Mouse (Mus musculus) midbrain, embryonic 14.5 days (tissue): ENCODE measurements around the gene Pfpl. TPM values are rescaled to one million over a fixed set of nuclear protein-coding genes. Genes with fewer than 3 reads are reported as not detected.

Experiments
- ATAC-seq: fragments of 200-750 bp; cut with Nextera tagmentation; 2 replicates; pipeline ENCODE4 v1.8.0; 2017; ENCODE audit warnings: moderate number of reproducible peaks, moderate library complexity; ENCODE audit not compliant: low FRiP score, low TSS enrichment
- DNase-seq: peaks from one replicate; pipeline ENCODE4 v3.0.0-alpha.2; 2015
- H3K27ac ChIP-seq: fragments of 300-500 bp; sonication (generic); replicated peaks from 2 replicates; pipeline ENCODE4 v1.5.1; 2014; ENCODE audit warnings: mild to moderate bottlenecking, low read depth, low read length, moderate library complexity
- H3K27me3 ChIP-seq: fragments of 300-500 bp; sonication (generic); 2 replicates; pipeline ENCODE4 v1.6.1; 2014; ENCODE audit warnings: low read length, control low read depth, mixed read lengths; ENCODE audit not compliant: control insufficient read depth, insufficient read depth
- H3K36me3 ChIP-seq: fragments of 300-500 bp; sonication (generic); 2 replicates; pipeline ENCODE4 v1.6.1; 2014; ENCODE audit warnings: low read length, control low read depth; ENCODE audit not compliant: control insufficient read depth, insufficient read depth
- H3K4me1 ChIP-seq: fragments of 300-500 bp; sonication (generic); 2 replicates; pipeline ENCODE4 v1.6.1; 2014; ENCODE audit warnings: mild to moderate bottlenecking, antibody characterized with exemption, low read length, control low read depth; ENCODE audit not compliant: control insufficient read depth, insufficient read depth
- H3K4me2 ChIP-seq: fragments of 300-500 bp; sonication (generic); 2 replicates; pipeline ENCODE4 v1.6.1; 2014; ENCODE audit warnings: mild to moderate bottlenecking, low read length, moderate library complexity
- H3K4me3 ChIP-seq: fragments of 300-500 bp; sonication (generic); replicated peaks from 2 replicates; pipeline ENCODE4 v1.5.1; 2014; ENCODE audit warnings: low read depth, low read length
- H3K9ac ChIP-seq: fragments of 300-500 bp; sonication (generic); replicated peaks from 2 replicates; pipeline ENCODE4 v1.6.1; 2014; ENCODE audit warnings: mild to moderate bottlenecking, low read length, moderate library complexity
- H3K9me3 ChIP-seq: fragments of 300-500 bp; sonication (generic); 2 replicates; pipeline ENCODE4 v1.6.1; 2016; ENCODE audit warnings: low read length, control low read depth, mixed read lengths; ENCODE audit not compliant: control insufficient read depth
- WGBS: fragments of 180-500 bp; shearing (Covaris S2); extraction: QIAGEN DNeasy Blood & Tissue Kit; methylation state at CpG from one replicate; pipeline ENCODE4 v1.1.7; 2014; 5-methylcytosine and 5-hydroxymethylcytosine counted together
- polyA plus RNA-seq: library from polyadenylated mRNA; unstranded; fragments of >200 nt; fragmentation: Nextera tagmentation; extraction: Ambion mirVana; gene quantifications from 2 replicates; pipeline ENCODE4 v1.2.1, GENCODE M21; 2014

The Pfpl gene
- polyA plus RNA-seq, 1 experiment from 2014 or later, result not detected

DNA sequence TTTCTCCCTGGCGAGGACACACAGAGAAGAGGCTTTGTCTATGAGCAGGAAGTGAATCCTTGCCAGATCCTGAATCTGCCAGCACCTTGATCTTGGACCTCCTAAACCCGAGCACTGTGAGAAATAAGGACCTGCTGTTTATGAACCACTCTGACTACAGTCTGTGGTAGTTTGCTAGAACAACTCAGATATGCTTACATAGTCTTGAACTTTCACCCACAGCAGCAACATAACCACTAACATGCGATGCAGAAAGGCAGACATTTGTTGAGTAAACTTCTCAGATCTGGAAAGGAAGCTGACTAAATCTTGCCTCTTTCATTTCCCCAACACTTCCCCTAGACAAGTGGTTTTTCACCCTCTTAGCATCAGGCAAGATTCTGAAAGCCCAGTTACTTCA is 44.2 kb downstream of the Pfpl start:
- no peak for ATAC-seq
- Histone ChIP-seq H3K27me3 (no peaks in the 10 kb centered on the region), H3K4me1 (0 out of 2 replicates have a peak, but pooled peaks cover 4% of the 10 kb centered on the region), H3K4me3 (no peak overlapping the region), H3K27ac (no peak overlapping the region), H3K4me2 (no peak overlapping the region), H3K9me3 (no peaks in the 10 kb centered on the region), H3K36me3 (peaks cover 79% of the 10 kb centered on the region), H3K9ac (no peak overlapping the region)
- no peak for DNase-seq
- WGBS, result 72% methylated on average over 3 of the region's 3 CpGs

GRCm38 (mm10) chr19:12472381-12472976 is 44.8 kb downstream of the Pfpl start:
- Histone ChIP-seq H3K9ac (no peak overlapping the region), H3K27me3 (no peaks in the 10 kb centered on the region), H3K9me3 (no peaks in the 10 kb centered on the region), H3K36me3 (peaks cover 81% of the 10 kb centered on the region), H3K4me2 (no peak overlapping the region), H3K27ac (no peak overlapping the region), H3K4me3 (no peak overlapping the region), H3K4me1 (0 out of 2 replicates have a peak, but pooled peaks cover 4% of the 10 kb centered on the region)
- no peak for DNase-seq
- 90% methylated on average over 5 of the region's 5 CpGs for WGBS
- ATAC-seq, result no peak

- 91% methylated on average over 4 of the region's 4 CpGs for WGBS
- no peak overlapping the region for H3K4me3 ChIP-seq
- no peak overlapping the region for H3K4me2 ChIP-seq
- ATAC-seq (no peak), DNase-seq (no peak)
- H3K9me3 ChIP-seq, result no peaks in the 10 kb centered on the region
- H3K9ac ChIP-seq, result no peak overlapping the region
- H3K36me3 ChIP-seq, result peaks cover 81% of the 10 kb centered on the region
- H3K4me1 ChIP-seq, result 0 out of 2 replicates have a peak, but pooled peaks cover 4% of the 10 kb centered on the region
- H3K27ac ChIP-seq, result no peak overlapping the region
- no peaks in the 10 kb centered on the region for H3K27me3 ChIP-seq
Observed at GRCm38 (mm10) chr19:12473201-12473641, 45.5 kb downstream of the Pfpl start.

- WGBS, result 94% methylated on average over 4 of the region's 4 CpGs
- H3K9me3 ChIP-seq, result no peaks in the 10 kb centered on the region
- H3K27ac ChIP-seq, result no peak overlapping the region
- H3K4me2 ChIP-seq, result no peak overlapping the region
- peaks cover 81% of the 10 kb centered on the region for H3K36me3 ChIP-seq
- no peaks in the 10 kb centered on the region for H3K27me3 ChIP-seq
- H3K4me3 ChIP-seq, result no peak overlapping the region
- 0 out of 2 replicates have a peak, but pooled peaks cover 4% of the 10 kb centered on the region for H3K4me1 ChIP-seq
- DNase-seq, result no peak
- ATAC-seq, result no peak
- no peak overlapping the region for H3K9ac ChIP-seq
Observed at GRCm38 (mm10) chr19:12473951-12474350, 46.2 kb downstream of the Pfpl start.

DNA sequence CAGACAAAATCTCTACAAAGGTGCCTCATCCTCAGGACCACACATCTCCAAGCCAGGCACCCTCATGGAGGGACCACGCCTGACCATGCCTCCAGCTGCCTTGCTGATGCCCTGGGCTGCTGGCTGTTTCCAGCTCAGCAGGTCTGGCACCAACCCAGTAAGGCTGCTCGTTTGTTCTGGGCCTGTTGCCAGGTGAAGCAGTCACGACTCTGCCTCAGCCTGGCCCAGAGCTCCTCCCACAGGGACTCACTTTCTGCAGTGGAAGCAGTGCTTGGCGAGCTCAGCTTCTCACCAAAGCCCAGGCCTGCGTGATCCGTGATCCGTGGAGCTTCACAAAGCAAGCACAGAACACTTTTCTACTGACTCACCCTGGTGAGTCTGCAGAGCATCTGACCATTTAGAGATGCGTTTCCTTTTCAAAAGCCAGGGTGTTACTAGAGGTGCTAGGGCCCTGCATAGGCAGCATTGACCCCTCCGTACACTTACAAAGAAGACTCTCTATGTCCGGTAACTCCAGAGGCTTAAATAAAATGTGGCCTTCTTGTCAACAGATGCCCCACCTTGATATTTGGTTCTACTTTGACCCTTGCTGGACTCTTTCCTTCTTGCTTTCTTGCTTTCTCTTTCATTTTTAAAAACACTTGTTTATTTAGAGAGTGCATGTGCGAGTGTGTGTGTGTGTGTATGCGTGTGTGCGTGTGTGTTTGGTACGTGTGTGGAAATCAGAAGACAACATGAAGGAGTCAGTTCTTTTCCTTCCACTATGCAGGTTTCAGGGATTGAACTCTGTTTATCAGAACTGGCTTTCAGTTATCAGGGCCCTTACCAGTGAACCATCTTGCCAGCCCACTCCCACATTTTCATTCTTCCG is 47.9 kb downstream of the Pfpl start:
- no peak overlapping the region for H3K9ac ChIP-seq
- 61% methylated on average over 15 of the region's 15 CpGs for WGBS
- DNase-seq, result peak; percentile 87
- 0 out of 2 replicates have a peak, but pooled peaks cover 4% of the 10 kb centered on the region for H3K4me1 ChIP-seq
- ATAC-seq, result peak; percentile 87
- no peak overlapping the region for H3K4me3 ChIP-seq
- H3K36me3 ChIP-seq, result peaks cover 85% of the 10 kb centered on the region
- peak overlapping the region; percentile 62 for H3K27ac ChIP-seq
- no peaks in the 10 kb centered on the region for H3K9me3 ChIP-seq
- H3K4me2 ChIP-seq, result no peak overlapping the region
- H3K27me3 ChIP-seq, result no peaks in the 10 kb centered on the region

GRCm38 (mm10) chr19:12476721-12477270 is 49.1 kb downstream of the Pfpl start:
- DNase-seq, result no peak
- peaks cover 89% of the 10 kb centered on the region for H3K36me3 ChIP-seq
- no peak for ATAC-seq
- H3K9ac ChIP-seq, result no peak overlapping the region
- H3K4me1 ChIP-seq, result 0 out of 2 replicates have a peak, but pooled peaks cover 4% of the 10 kb centered on the region
- no peaks in the 10 kb centered on the region for H3K9me3 ChIP-seq
- no peaks in the 10 kb centered on the region for H3K27me3 ChIP-seq
- no peak overlapping the region; the same call in 1 of the 2 replicates for H3K27ac ChIP-seq
- H3K4me3 ChIP-seq, result no peak overlapping the region
- H3K4me2 ChIP-seq, result no peak overlapping the region
- WGBS, result 42% methylated on average over 5 of the region's 5 CpGs

- ATAC-seq (no peak), DNase-seq (no peak)
- Histone ChIP-seq H3K9ac (no peak overlapping the region), H3K4me1 (0 out of 2 replicates have a peak, but pooled peaks cover 4% of the 10 kb centered on the region), H3K27me3 (no peaks in the 10 kb centered on the region), H3K36me3 (peaks cover 90% of the 10 kb centered on the region), H3K4me2 (no peak overlapping the region), H3K27ac (no peak overlapping the region), H3K4me3 (no peak overlapping the region), H3K9me3 (no peaks in the 10 kb centered on the region)
- WGBS, result 90% methylated on average over 6 of the region's 6 CpGs
Observed at GRCm38 (mm10) chr19:12478369-12478768, 50.7 kb downstream of the Pfpl start.
